26 mouse cellular contexts compared by ENCODE assay signal in genomic region chr3:95955318-95955717, GRCm38 (mm10). TPM values are rescaled to one million over a fixed set of nuclear protein-coding genes. Genes with fewer than 3 reads are reported as not detected.
"Had no signal": no experiment of that assay in that cellular context is flagged by ENCODE, and none has a peak within 500 bp of the region (broad histone marks: within the 10 kb centered on the region; RNA-seq: fewer than 3 reads in every experiment).

No protein-coding gene starts in this region.

- H3K27ac ChIP-seq: gastrocnemius, adult 2 months; heart, adult 2 months; heart, embryonic 15.5 days; hindbrain, embryonic 10.5 days; hindbrain, embryonic 12.5 days; hindbrain, embryonic 14.5 days; intestine, embryonic 15.5 days; limb, embryonic 13.5 days; limb, embryonic 15.5 days; liver, embryonic 13.5 days; liver, embryonic 15.5 days had no signal

- H3K27me3 ChIP-seq: heart, embryonic 12.5 days; heart, embryonic 15.5 days; hindbrain, embryonic 12.5 days; intestine, embryonic 15.5 days; limb, embryonic 13.5 days; limb, embryonic 15.5 days; liver, embryonic 13.5 days; liver, embryonic 15.5 days had no signal

- DNase-seq: gastrocnemius, adult 2 months; gastrocnemius, postnatal 10 days; gastrocnemius, postnatal 25 days; heart, adult 2 months; heart, postnatal 4 days; kidney, adult 18-20 months; kidney, adult 8-10 months; kidney, postnatal 10 days; kidney, postnatal 25 days; layer of hippocampus, adult 9-11 months; layer of hippocampus, postnatal 36 days; left cerebral cortex, postnatal 4 days; liver, embryonic 13.5 days had no signal

- H3K36me3 ChIP-seq: heart, embryonic 12.5 days; heart, embryonic 15.5 days; hindbrain, embryonic 10.5 days; hindbrain, embryonic 12.5 days; intestine, embryonic 15.5 days; limb, embryonic 13.5 days; limb, embryonic 15.5 days; liver, embryonic 13.5 days; liver, embryonic 15.5 days had no signal

- H3K4me1 ChIP-seq: intestine, embryonic 15.5 days had no signal

- H3K9ac ChIP-seq: heart, embryonic 12.5 days; heart, embryonic 15.5 days; hindbrain, embryonic 12.5 days; hindbrain, embryonic 14.5 days; intestine, embryonic 15.5 days; limb, embryonic 13.5 days; limb, embryonic 15.5 days; liver, embryonic 13.5 days; liver, embryonic 15.5 days had no signal

- H3K9me3 ChIP-seq: heart, embryonic 15.5 days; hindbrain, embryonic 10.5 days; hindbrain, embryonic 12.5 days; intestine, embryonic 15.5 days; limb, embryonic 13.5 days; limb, embryonic 15.5 days; liver, embryonic 13.5 days; liver, embryonic 15.5 days had no signal

- ATAC-seq: hindbrain, embryonic 16.5 days; inflammation-experienced regulatory T-cells, adult 6 months; intestine, embryonic 15.5 days; intestine, postnatal 0 days had no signal

- H3K4me3 ChIP-seq: gastrocnemius, adult 2 months; heart, adult 2 months; heart, embryonic 12.5 days; heart, embryonic 15.5 days; hindbrain, embryonic 10.5 days; hindbrain, embryonic 12.5 days; intestine, embryonic 15.5 days; limb, embryonic 13.5 days; limb, embryonic 15.5 days; liver, embryonic 13.5 days; liver, embryonic 15.5 days had no signal

- H3K4me2 ChIP-seq: heart, embryonic 12.5 days; heart, embryonic 15.5 days; hindbrain, embryonic 12.5 days; hindbrain, embryonic 14.5 days; intestine, embryonic 15.5 days; limb, embryonic 13.5 days; limb, embryonic 15.5 days; liver, embryonic 13.5 days; liver, embryonic 15.5 days had no signal

RNA-seq across cellular contexts. Expression of gene Car14, which starts 50.8 kb away (rescaled TPM):
- total RNA-seq: granulocyte monocyte progenitor cell, adult 5-6 weeks had no signal
- polyA plus RNA-seq: inflammation-experienced regulatory T-cells, adult 6 months had no signal
